Mouse (Mus musculus): ENCODE data around the gene Rasgef1a.

Gene Rasgef1a

DNA sequence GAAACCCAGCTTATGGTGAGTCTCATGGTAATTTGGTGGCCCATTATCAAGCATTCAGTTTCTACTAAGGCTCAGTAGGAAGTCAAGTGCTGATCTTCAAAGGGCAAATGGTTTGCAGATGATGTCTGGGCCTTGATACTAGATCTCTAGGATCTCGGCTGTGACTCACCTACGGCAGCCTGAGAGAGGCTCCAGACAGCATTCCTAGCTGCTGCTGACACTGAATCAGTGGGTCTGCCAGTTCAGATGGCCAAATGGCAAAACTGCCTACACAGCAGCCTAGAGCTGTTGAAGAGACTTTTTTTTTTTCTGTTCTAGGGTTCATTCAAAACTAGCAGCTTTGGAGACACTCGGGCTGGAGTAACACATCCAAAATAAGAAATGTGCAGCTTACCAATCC is 15.8 kb downstream of the Rasgef1a start:
- DNase-seq (ENCODE audit: low spot score in 2 of 2), result no peak

DNA sequence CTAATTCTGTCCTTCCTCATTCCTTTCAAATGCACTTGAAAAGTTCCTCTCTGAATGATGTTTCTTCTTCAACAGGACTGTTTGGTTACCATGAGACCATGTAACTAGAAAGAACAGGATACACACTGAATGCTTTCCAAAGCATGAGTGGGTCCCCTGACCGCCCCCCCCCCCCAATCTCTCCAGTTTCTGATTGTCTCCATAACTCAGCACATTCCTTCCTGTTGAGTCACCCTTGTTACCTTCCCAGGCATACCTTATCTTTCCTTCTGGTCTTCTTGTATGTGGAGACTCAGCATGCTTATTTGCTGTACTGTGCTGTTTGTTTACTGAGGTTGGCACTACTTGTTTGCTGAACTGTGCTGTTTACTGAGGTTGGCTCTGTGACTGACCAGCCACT is 20.2 kb downstream of the Rasgef1a start:
- DNase-seq (ENCODE audit: low spot score in 2 of 2), result no peak

DNA sequence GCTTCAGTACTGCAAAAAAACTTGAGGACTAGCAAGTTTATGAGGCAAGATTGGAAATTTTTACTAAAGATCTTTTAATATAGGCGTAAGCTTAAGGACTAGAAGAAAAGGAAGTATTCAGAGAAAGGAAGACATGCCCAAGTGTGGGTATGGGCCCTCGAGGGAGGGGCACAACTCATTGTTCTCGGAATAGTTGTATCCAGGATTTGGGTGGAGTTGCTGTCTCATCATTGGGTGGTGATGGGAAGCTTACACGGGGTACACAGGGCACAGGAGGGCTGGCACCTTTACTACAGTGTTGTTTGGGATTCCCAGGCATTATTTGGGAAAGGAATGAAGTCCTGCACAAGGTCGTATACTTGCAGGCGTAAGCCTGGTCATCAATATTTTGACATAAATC is 24.4 kb downstream of the Rasgef1a start:
- DNase-seq (ENCODE audit: low spot score in 2 of 2), result no peak

DNA sequence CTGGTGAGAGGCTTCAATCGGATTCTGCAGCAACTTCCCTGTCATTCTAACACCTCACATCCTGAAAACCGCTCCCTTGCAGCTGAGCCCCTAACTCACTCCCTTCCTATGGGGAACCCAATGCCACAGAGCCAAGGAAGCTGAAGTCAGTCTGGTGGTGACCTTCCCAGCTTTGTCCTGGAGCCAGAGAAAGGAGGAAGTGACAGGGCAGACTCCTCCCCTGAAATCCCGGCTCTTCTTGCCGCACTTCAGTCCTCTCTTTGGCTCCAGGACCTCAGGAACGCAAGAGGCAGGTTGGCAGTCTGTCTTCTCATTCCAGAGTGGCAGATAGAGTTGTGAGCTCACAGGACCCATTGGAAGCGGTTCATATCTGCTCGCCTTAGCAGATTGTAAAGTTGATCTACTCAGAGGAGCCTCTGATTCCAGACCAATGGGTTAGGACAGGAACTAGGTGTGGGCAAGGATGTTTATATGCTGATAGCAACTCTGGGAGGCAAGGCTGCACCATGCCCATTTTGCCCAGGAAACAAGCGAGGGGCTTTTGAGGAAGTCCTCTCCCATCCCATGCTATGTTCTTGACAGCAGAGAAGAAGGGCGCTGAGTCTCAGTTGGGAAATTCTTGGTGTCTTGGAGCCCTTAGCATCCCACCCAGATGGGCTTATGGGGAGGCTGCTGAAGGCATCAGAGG is 25.0 kb downstream of the Rasgef1a start:
- no peak for DNase-seq (ENCODE audit: low spot score in 2 of 2)

DNA sequence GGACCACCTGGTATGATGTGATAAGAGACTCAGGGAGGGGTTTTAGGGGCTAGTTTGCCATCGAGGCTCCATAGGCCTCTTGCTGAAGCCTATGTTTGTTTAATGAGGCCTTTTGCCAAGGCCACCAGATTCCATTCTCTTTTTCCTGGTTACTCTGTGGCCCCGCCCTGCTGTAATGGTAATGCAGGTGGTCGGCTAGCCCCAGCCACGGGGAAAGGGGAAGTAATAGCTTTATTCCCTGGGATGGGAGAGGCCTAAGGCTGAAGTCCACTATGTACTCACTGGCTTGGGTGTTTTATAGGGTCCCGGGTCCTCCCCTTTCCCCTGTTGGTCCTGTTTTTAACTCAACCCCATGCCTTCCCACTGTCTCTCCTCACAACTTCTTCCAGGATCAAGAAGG is 25.6 kb downstream of the Rasgef1a start:
- no peak for DNase-seq (ENCODE audit: low spot score in 2 of 2)

DNA sequence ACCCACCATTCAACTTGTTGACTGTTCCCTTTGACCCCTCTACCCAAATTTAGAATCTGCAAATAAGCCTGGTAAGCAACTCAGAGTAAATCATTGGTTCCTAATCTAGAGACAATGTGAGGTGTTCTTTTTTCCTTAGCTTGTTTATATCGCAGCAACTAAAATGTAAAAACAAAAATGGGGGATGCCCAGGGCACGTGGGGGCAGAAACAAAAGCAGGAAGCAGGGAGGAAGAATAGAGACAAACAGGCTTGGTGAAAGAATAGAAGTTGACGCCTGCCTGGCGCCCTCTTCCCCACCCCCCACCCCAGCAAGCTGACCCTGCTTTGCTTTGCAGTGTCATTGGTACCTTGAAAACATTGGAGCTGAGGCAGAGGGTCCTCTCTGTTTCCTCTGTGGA is 33.9 kb downstream of the Rasgef1a start:
- no peak for DNase-seq (ENCODE audit: low spot score in 2 of 2)

DNA sequence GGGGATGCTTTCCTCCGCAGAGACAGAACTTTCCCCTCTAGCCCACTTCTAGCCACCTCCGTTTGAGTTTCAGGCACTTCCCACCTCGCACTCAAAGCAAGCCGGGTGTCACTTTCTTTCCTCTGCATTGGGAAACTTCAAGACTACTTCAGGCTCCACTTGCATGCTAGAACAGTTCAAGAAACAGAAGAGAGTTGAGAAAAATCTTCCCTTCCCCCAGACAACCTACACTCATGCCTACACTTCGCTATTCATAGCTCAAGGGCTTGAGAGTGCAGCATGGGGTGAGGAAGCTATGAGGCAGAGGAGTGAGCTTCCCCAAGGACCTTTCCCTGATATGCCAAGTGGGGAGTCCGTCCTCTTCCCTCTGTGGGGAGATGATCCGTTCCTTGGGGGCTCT is 34.7 kb downstream of the Rasgef1a start:
- no peak for DNase-seq (ENCODE audit: low spot score in 2 of 2)

DNA sequence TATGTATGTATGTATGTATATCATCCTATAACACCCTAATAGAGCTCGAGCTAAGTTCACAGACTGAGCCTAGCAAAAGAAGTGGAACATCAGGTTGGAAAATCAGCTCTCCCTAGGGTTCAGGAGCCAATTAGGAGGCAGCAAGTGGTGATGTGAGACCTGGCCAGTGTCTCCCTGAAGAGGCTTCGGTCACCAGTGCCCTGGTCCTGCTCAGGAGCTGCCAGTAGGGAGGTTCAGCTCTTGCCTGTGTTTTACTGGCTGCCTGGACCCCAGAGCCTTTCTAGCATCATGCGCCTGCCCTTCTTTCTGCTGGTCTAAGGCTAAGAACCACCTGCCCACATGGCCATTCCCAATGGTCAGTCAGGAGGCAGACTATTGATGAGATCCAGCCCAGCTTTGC is 35.3 kb downstream of the Rasgef1a start:
- DNase-seq (ENCODE audit: low spot score in 2 of 2), result no peak

DNA sequence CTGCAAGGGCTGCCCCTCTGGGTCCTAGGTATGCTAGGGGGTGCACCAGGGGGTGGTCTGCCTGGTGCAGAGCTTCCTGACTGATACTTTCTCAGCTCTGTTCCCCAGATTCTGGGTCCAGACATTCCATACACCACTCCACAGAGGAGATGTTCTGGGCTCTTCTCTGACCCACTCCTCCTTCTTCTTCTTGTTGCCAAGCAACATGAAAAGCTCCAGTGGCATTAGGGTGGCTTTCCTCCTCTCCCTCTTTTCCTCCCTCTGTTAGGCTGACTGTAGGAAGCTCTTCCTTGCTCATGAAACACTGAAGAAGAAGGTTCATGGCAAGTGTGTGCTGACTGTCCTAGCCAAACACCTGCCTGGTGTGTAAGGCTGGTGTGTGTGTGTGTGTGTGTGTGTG is 35.7 kb downstream of the Rasgef1a start:
- no peak for DNase-seq (ENCODE audit: low spot score in 2 of 2)

DNA sequence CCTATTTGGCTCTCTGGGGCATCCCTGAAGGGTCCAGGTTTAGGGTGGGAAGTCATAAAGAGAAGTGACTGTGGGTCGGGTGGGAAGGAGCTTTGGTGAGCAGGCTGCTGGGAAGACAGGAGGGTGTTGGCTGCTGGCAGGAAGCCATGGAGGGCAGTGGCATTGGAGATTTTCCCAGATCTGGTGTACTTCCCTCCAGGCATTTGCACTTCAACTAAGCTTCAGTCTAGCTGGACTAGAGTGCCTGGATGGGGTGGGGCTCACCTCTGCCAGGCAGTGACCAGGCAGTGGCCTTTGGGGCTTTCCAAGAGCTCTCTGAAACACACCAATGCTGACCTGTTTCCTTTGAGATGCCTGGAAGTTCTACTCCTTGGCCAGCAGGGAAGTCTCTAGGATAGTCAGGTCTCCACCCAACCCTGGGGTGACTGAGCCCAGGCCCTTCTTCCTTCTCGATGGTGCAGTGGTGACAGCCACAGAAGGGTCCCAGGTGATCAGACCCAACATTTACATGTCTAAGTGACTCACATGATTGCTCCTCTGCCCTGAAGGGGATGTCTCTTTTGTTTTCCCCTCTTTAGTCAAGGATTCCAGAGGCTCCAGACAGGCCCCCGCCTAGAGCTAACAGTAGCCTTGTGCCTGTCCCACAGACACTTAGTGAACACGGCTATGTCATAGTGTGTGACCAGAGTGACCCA is 36.7 kb downstream of the Rasgef1a start:
- no peak for DNase-seq (ENCODE audit: low spot score in 2 of 2)

DNA sequence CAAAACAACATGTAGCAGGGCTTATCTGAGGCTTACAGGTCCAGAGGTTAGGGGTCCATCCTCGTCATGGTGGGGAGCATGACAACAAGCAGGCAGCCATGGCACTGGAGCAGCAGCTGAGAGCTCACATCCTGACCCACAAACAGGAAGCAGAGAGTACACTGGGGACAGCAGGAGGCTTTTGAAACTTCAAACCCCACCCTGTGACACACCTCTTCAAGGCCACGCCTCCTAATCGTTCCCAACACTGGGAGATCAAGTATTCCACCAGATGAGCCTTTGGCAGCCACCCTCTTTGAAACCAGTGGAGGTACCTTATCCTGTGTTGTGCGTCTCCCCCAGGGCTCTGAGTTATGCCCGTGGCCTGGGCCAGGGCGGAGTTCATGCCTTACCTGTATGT is 38.5 kb downstream of the Rasgef1a start:
- no peak for DNase-seq (ENCODE audit: low spot score in 2 of 2)

DNA sequence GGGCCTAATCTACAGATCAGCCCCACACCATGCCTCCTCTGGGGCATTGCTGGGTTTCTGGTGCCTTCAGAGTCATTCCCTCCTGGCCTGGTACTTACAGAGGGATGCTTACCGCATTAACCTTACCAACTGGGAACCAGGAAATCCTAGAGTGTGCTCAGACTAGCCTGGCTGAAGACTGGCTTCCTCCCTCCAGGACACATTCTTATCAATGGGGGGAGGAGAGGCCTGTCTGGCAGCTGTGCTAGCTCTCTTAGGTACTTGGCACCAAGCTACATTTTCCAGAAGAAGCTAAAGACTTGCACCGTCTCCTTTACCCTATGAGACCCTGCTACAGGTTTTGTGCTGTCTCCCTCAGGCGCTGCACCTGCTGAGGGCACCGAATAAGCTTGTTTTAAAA is 40.2 kb downstream of the Rasgef1a start:
- no peak for DNase-seq (ENCODE audit: low spot score in 2 of 2)

DNA sequence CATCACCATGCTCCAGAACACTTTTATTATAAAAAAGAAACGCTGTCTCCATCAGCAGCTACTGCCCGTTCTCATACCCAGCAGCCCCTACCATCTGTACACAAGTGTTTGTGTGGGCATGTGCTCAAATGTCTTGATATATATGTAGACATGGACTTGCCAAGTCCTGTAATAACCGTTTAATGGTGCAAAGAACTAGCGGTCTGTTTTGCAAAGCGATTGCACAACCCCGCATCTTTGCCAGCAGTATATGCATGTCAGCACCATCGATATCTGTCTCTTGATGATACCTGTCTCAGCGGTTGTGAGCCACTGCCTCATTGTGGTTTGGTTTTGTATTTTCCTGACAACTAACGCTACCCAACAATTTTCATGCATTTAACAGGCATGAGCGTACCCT is 44.0 kb downstream of the Rasgef1a start:
- no peak for DNase-seq (ENCODE audit: low spot score in 2 of 2)

DNA sequence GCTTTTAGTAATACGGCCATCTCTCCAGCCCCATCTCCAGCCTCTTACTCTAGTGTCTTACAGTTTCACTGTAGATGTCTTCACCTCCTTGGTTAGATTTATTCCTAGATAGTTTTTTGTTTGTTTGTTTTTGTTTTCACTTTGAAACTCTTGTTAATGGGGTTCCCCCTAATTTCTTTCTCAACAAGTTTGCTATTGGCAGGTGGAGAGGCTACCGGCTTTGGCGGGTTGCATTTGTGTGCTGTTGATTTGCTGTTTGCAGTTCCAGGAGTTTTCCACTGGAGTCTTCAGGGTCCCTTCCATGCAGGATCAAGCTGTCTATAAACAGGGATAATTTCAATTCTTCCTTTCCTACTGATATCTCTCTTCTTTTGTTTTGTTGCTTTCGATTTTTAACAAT is 50.0 kb downstream of the Rasgef1a start:
- no peak for DNase-seq (ENCODE audit: low spot score in 2 of 2)

DNA sequence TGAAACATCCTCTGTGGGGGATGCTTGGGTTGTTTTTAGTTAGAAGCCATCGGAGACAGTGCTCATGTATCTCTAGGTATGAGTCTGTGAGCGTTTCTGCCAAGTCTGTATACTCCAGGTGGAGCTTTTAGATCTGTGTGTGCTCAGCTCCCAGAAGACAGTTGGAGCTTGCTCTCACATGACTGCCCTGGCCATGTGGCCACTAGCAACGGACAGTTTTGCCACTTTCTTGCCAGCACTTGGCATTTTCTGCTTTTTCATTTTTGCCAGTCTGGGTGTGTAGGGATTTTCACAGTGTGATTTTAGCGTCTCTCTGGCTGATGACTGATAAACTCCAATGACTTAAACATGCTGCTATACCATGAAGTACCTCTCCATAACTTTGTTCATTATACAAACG is 52.0 kb downstream of the Rasgef1a start:
- no peak for DNase-seq (ENCODE audit: low spot score in 2 of 2)

DNA sequence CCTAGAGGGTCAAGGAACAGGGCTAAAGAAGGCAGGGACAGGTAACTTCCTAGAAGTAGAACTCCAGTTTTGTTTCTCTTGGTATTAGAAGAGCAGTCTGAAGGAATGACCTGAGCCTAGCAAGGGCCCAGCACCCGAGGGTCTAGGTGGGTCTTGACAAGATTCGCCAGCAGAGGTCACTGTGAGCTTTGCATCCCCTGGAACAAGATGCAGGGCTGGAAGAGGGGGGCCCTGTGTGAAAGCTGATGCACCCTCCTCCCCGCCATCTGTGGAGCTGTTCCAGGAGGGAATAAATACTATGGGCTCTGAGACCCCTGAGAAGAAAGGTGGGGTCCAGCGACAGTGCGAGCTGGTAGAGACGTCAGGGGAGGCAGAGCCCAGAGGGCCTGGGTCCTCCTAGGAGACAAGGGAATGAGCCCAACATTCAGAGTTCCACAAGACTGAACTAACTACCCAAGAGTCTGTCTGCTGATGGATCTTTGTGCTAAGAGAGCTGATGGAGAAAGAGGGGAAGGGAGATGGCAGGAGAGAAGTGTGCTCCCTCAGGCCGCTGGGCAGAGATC is 53.8 kb downstream of the Rasgef1a start:
- DNase-seq (ENCODE audit: low spot score in 2 of 2), result peak in 1 of 2 experiments; percentile 54

DNA sequence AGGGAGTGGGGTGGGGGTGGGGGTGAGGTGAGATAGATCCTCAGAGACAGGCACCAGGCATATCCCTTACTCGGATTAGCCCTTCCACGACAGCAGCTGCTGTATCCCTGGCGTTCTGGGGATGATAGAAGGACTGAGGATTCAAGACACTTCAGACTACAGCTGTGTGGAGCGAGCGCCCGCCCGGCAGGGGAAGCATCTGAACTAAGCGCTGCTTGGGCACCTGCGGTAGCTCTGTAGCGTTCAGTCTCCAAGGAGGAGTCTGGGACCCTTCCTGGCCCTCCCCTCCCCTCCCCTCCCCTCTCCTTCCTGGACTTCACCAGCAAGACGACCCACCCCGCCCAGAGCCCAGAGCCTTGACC is 54.6 kb downstream of the Rasgef1a start:
- no peak for DNase-seq (ENCODE audit: low spot score in 2 of 2)

DNA sequence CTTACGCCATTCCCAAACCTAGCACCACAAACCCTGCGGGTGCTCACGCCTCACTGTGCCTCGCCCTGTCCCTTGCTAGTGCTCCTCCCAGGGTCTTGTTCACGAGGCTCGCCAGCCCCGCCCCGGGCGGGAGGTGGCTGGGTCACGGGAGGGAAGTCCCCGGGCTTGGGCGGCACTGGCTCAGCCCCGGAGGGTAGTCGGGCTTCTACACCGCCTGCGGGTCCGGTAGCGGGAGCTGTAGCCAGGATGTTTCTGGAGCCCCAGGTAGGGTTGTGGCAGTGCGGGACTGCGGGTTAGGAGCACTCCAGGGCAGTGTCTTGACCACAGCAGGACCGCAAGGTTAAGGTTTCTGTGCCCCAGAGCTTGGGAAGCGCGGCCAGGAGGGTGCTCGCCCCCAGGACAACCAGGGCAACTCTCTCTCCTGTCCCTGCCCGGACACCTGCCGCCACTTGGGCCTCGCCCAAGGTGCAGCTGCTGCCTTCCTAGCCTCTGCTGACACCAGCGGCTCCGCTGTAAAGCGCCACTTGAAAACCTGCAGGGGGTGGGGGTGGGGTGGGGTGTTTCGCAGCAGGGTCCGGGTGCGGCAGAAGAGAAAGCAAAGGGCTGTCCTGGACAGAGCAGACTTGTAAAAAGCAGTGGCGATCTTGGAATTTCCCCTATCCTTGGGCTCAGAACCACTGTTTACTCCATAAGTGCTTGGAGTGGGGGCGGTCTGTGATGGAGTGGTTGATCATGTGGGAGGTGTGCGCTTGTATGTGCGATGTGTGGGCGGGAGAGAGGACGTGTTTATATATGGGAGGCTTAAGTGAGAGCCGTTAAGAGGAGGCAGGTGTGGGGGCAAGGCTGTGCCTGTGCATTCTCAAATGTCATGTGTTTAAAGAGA is 55.2 kb downstream of the Rasgef1a start:
- peak in 1 of 2 experiments; percentile 69 for DNase-seq (ENCODE audit: low spot score in 2 of 2)

DNA sequence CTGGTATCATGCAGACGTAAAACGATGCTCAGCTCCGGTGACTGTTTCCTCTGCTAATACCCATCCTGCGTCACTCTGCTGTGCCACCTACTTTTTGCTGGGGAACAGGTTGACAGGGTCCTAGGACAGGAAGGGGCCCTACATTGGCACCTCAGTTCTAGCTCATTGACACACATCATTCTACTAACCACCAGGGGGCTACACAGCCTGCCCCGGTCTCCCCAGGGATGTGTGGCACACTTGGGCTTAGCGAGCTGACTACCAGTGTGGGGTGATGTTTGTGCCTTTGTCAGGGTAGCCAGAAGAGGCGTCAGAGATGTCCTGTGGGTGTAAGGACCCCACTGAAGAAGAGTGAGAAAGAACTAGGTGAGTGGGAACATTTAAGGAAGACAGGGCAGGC is 56.5 kb downstream of the Rasgef1a start:
- DNase-seq (ENCODE audit: low spot score in 2 of 2), result no peak

DNA sequence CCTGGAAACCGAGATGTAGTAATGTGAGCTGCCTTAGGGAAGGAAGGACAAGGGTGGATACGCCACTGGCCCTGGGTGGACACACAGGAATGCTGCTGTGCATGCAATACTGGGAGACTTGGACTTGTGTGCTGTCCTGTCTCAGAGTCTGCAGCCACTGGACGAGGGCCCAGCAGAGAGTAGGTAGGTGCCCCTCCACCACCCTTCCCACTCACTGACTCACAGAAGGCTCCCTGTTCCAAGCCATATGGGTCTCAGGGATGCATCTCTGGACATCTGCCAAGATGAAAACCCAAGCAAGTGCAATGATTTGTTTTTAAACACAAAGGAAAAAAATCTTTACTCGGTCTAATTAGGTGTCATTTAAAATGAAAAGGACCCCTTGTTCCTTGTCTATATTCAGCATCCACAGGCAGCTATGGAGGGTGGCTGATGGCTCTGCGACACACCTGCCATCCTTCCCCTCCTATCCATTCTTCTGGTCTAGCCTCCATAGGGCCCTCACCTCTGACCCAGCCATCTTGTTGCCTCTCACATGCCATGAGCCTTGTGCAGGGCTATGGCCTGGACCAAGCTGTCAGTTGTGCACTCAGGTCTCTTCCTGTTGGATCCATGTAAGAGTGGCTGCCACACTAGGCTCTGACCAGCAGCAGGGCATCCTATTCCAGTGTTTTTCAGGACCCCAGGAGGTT is 59.2 kb downstream of the Rasgef1a start:
- no peak for DNase-seq (ENCODE audit: low spot score in 2 of 2)

DNA sequence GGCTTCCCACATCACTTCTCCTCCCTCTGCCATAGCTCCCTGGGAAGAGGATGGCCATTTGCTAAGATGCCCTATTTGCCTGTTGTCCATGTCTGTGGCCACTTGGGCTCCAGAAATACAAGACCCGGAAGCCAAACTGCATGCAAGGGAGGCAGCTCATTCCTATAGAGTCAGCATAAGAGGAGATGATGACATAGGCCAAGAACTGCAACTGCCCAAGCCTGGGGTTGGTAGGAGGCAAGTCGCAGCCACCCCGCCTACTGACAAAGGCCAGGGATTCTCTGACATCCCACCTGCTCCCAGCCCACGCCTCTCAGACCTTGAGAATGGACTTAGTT is 59.7 kb downstream of the Rasgef1a start:
- DNase-seq (ENCODE audit: low spot score in 2 of 2), result no peak

DNA sequence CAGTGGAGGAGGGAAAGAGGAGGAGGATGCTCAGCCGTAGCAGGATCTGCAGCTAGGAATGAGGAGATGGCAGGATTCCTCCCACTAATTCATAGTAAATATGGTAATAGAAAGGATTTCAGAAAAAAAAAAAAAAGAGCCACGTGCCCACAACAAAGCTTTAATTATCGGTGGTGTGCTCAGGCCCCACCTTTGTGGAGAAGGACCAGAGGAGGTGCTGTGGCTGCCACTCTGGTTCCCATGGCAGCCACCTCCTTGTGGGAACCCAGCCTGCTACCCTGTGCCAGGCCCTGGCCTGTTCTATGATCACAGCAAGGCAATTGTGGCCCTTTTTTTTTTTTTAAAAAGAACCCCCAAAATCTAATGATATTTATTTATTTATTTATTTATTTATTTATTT is 60.2 kb downstream of the Rasgef1a start:
- no peak for DNase-seq (ENCODE audit: low spot score in 2 of 2)

Measured in frontal cortex, postnatal 10 days (tissue).